Mouse (Mus musculus) telencephalon, adult 2 months (tissue): ENCODE measurements around the gene Mmp9.

Experiments
- DNase-seq: peaks from one replicate; pipeline ENCODE4 v3.0.0-alpha.2; 2011; ENCODE audit warnings: low read depth, low spot score

Gene Mmp9

DNA sequence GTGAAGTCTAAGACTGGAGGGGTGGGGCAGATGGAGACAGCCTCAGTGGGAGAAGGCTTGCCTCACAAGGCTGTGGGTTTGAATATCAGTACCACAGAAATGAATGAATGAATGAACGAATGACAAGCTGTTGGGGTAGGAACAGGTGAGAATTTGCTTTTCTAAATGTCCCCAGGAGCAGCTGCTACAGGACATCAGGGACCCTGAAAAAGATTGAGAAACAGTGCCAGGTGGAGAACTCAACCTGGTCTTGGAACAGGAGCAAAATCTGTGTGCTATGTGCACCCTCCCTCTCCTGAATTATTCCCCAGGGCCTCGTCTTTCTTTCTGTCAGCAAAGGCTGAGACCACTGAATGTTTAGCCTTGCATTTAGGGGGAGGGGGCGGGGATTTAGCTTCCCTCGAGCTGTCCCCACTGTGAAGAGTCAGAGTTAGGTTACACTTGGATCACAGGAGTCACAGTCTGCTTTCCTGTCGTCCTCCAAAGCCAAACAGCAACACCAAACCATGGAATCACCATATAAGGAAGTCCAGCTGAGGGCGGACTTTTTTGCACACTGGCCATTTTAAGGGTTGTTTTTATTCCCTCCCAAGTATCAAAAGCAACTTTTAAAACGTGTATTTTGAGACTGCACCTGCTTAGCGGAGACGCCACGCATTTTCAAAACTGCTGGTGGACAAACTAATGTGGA lies at the start of gene Mmp9:
Mmp9 (plus strand) TSS at position 641 of the 691 bp plus-strand sequence.
- DNase-seq: no peak

GRCm38 (mm10) chr2:164891056-164891834 lies 49.3 kb upstream of the Mmp9 start:
- no peak for DNase-seq

- DNase-seq: no peak
Measured at GRCm38 (mm10) chr2:164891908-164892695, 48.5 kb upstream of the Mmp9 start.

DNA sequence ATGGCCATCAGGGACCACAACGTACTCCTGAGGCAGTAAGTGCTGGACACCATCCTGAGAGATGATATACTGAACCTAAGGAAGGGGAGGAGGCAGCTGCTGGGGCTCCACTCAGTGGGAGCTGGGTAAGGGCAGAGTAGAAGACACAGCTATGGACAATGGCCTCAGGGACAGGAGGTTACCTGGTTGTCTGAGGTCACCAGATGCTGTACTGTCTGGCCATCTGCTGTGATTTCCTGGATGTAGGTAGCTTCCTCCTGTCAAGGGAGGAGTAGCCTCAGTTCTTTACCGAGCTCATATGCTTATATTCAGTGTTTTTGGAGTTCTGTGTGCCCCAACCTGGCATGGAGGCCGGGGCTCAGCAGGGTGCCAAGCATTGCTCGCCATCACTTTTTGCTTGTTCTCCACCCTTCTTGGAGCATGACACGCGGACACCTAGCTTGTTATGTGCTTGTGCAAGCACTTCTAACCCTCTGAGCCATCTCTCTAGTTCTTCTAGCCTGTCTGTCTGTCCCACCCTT lies 47.8 kb upstream of the Mmp9 start:
- no peak for DNase-seq

DNA sequence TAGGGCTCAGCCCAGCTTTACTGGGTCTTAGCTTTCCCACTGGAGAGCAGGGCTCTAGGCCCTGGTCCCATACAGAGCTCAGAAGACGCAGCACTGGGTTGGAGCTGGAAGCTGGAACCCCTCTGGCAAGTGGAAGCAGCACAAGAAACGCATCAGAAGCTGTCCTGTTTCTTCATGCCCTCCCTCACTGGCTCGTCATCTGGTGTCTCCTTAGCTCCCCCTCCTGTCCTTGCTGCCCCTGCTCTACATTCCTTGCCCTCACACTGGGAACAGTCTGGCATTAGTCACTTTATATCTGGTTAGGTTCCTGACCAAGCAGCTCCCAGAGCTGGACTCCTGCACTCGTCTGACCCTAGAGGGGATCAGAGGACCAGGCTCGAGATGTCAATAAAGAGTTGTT lies 46.5 kb upstream of the Mmp9 start:
- no peak for DNase-seq

DNA sequence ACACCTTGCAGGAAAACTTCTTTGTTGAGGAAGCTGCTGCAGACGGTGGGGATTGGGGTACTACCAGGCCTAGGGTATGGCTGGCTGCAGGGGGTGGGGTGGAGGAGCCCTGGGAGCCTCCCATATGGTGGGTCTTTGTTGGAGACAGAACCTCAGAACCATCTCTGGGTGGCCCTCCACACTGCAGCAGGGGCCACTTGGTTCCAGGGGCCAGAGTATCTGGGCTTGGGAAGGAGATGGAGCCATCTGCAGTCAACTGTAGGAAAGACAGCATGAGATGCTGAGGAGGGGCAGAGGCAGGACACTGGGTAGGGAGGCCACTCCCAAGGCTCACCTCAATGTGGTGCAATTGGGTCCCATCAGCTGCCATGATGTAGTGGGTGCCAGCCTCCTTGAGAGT lies 45.9 kb upstream of the Mmp9 start:
- no peak for DNase-seq

DNA sequence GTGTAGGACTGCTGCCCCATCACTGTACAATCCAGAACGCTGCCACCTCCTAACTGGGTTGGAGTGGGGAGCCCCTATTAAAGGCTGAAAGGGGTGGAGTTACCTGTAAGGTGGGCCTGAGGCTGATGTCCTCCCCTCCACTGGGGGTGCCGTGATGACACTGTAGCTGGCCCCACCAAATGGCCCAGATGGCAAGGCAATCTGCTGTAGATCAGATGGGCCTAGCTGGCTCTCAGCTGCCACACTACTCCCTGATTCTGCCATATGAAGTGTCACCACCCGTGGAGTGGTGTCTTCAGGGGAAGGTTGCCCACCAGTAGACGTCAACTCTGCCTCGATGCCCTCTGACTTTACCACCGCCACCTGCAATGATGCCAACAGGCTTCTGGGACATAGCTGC lies 44.7 kb upstream of the Mmp9 start:
- DNase-seq: no peak

- no peak for DNase-seq
Measured at GRCm38 (mm10) chr2:164898008-164898407, 42.6 kb upstream of the Mmp9 start.

DNA sequence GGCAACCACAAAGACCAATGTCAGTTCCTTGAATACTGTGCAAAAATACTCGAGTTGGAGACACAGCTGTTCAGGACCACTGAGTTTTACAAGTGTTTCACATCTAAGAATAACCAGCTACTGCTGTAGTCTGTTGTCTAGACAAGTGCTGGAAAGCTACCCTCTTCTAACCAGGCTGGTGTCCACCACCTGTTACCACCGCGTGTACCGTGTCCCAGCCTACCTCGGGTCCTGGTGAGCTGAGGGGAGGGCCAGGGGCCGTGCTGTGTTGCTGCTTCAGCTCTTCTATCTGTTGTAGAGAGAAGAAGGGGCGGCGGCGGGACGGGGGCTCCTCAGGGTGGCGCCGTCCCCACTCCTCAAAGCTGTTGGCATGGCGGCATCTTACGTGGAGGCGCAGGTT lies 41.5 kb upstream of the Mmp9 start:
- DNase-seq: no peak

GRCm38 (mm10) chr2:164899723-164900459 lies 40.7 kb upstream of the Mmp9 start:
- no peak for DNase-seq

GRCm38 (mm10) chr2:164901380-164901779 lies 39.2 kb upstream of the Mmp9 start:
- DNase-seq: no peak

DNA sequence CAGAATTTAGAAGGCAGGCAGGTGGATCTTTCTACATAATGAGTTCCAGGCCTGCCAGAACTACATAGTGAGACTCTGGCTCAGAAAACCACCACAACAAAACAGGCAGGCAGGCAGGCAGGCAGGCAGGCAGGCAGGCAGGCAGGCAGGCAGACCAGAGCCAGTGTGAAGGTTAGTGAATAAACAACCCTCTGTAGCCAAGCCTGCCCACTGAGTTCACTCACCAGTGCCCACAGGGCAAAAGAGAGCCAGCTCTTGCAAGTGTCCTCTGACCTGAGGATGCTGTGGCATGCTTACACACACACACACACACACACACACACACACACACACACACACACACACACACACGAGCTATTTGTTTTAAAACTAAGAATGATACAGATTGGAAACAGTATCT lies 37.1 kb upstream of the Mmp9 start:
- no peak for DNase-seq

GRCm38 (mm10) chr2:164906071-164906470 lies 34.5 kb upstream of the Mmp9 start:
- no peak for DNase-seq

DNA sequence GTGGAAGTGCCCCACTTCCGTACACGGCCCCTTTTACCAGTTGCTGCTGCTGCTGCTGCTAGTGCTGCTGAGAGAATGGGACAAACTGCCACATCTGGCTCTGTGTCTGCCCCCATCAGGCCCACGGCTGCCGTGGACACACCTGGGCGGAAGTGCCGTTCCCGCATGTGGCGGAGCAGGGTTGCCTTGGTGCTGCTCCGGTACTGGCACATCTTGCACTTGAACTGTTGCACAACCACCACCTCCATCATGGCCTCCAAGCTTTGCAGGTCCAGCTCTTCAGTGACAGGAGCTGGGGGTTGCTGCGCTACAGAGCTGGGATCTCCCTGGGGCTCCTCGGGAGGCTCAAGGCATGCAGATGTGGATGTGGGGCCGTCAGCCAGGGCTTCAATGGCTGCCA lies 33.1 kb upstream of the Mmp9 start:
- DNase-seq: no peak

DNA sequence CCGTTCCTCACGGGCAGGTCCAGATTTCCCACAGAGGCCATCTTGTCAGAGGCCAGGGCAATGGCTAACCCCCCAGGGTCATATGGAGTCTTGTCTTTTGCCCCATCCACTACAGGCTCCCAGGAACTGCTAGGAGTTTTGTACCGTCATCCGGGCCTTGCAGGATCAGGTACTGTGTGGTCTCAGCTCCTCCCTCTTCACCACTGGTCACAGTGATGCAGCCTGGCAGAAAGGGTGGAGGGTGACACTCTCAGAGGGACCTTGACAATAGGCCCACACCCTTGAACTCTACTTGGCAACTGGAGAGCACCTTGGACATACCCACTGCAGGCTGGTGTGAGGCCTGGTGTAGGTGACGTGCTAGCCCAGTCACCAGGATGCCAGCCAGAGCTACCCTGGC lies 32.6 kb upstream of the Mmp9 start:
- no peak for DNase-seq

DNA sequence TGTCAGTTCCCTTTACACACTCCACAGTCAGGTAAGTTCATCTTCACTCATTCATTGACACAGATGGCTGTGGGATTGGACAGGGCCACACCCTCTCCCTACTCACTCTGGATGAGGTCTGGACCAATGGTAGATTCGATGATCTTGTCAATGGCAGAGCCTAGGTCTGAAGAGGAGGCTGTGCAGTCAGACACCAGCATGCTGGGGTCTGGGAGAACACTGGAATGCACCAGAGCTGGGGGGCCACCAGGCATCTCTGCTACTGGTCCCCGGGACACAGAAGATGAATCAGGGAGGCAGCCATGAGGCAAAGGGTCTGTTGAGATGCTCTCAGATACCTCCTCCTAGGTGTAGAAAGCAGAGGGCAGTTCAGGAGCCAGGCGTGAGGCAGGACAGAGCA lies 31.5 kb upstream of the Mmp9 start:
- DNase-seq: no peak

GRCm38 (mm10) chr2:164909542-164909941 lies 31.0 kb upstream of the Mmp9 start:
- no peak for DNase-seq

GRCm38 (mm10) chr2:164910360-164911061 lies 30.1 kb upstream of the Mmp9 start:
- DNase-seq: no peak

- peak; percentile 89 for DNase-seq
Measured at GRCm38 (mm10) chr2:164911086-164912048, 29.2 kb upstream of the Mmp9 start, which contains the start of gene Zfp335. Gene Zfp335 (minus strand): TSS chr2:164911757.

DNA sequence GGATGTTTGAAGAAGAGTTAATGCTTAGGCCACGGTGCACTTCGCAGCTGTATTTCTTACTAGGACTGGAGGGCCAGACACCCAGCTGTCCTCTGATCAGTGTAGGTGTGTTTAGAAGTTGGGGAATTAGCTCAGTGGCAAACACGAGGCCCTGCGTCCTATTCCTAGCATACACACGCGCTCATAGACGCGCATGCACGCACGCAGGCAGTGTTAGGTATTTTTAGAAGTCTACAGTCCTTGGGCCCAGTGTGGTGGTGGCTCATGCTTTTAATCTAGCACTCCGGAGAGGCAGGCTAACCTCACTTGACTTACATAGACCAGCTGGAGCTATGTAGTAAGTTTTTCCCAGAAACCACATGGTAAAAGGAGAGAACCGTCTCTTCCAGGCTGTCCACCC lies 28.4 kb upstream of the Mmp9 start:
- peak; percentile 82 for DNase-seq
